Mouse (Mus musculus) limb, embryonic 10.5 days (tissue): Measurements from ENCODE around the gene Zscan4-ps3. TPM values are rescaled to one million over a fixed set of nuclear protein-coding genes. Genes with fewer than 3 reads are reported as not detected.
"Not testable (repeated sequence)": the region's sequence is repeated elsewhere in the genome, so short reads cannot be mapped to it uniquely, and the experiment has no call there.

Experiments used
- DNase-seq: peaks from one replicate; pipeline ENCODE4 v3.0.0-alpha.2; 2017; ENCODE audit warnings: low spot score
- H3K27ac ChIP-seq: fragments of 300-500 bp; sonication (generic); 2 replicates; pipeline ENCODE4 v1.5.1; 2016; ENCODE audit warnings: mild to moderate bottlenecking
- H3K27me3 ChIP-seq: fragments of 300-500 bp; sonication (generic); 2 replicates; pipeline ENCODE4 v1.6.1; 2016; ENCODE audit warnings: low read depth, mild to moderate bottlenecking; ENCODE audit not compliant: poor library complexity, severe bottlenecking
- H3K36me3 ChIP-seq: fragments of 300-500 bp; sonication (generic); 2 replicates; pipeline ENCODE4 v1.6.1; 2016; ENCODE audit warnings: mild to moderate bottlenecking, moderate library complexity
- H3K4me1 ChIP-seq: fragments of 300-500 bp; sonication (generic); 2 replicates; pipeline ENCODE4 v1.6.1; 2016
- H3K4me3 ChIP-seq: fragments of 300-500 bp; sonication (generic); 2 replicates; pipeline ENCODE4 v1.5.1; 2016; ENCODE audit warnings: mild to moderate bottlenecking, moderate library complexity
- H3K9me3 ChIP-seq: fragments of 300-500 bp; sonication (generic); replicated peaks from 2 replicates; pipeline ENCODE4 v1.6.1; 2016; ENCODE audit warnings: mild to moderate bottlenecking
- WGBS: fragments of 180-500 bp; shearing (Covaris S2); methylation state at CpG from one replicate; pipeline ENCODE4 v1.1.7; 2016; 5-methylcytosine and 5-hydroxymethylcytosine counted together
- polyA plus RNA-seq: library from polyadenylated mRNA; unstranded; fragments of >200 nt; fragmentation: Nextera tagmentation; extraction: Ambion mirVana; gene quantifications from 2 replicates; pipeline ENCODE4 v1.2.1, GENCODE M21; 2016

Zscan4-ps3 gene
- not detected in 2 replicates for polyA plus RNA-seq

GRCm38 (mm10) chr7:11609008-11609407 is at the start of gene Zscan4-ps3:
Zscan4-ps3 (plus strand) TSS chr7:11609308.
- not testable (repeated sequence) for H3K36me3 ChIP-seq, H3K27me3 ChIP-seq, DNase-seq, H3K4me1 ChIP-seq, H3K4me3 ChIP-seq, H3K9me3 ChIP-seq, H3K27ac ChIP-seq
- WGBS, result 80% methylated on average over 2 of the region's 2 CpGs

- not testable (repeated sequence) for H3K36me3 ChIP-seq, H3K27ac ChIP-seq, H3K27me3 ChIP-seq, H3K4me3 ChIP-seq, H3K4me1 ChIP-seq, H3K9me3 ChIP-seq
- DNase-seq, result peak; percentile 57
- WGBS, result 7% methylated on average over 8 of the region's 8 CpGs
These were observed 8.0 kb downstream of the Zscan4-ps3 start for GRCm38 (mm10) chr7:11617082-11617481.

Other genes with a start within 250 kb of the Zscan4-ps3 start
- not detected in 2 replicates for gene Zscan4f, start 211.4 kb upstream of the Zscan4-ps3 start, polyA plus RNA-seq
- not detected in 2 replicates for gene Zscan4-ps2, start 95.0 kb upstream of the Zscan4-ps3 start, polyA plus RNA-seq
- not detected in 2 replicates for gene Vmn1r72, start 70.8 kb downstream of the Zscan4-ps3 start, polyA plus RNA-seq
- not detected in 2 replicates for gene Vmn1r73, start 121.0 kb downstream of the Zscan4-ps3 start, polyA plus RNA-seq
- not detected in 2 replicates for gene Vmn1r74, start 224.7 kb downstream of the Zscan4-ps3 start, polyA plus RNA-seq